Mouse (Mus musculus) embryonic fibroblast, embryonic 13.5 days (primary cell): ENCODE data around the gene Slc9a1. TPM values are rescaled to one million over a fixed set of nuclear protein-coding genes. Genes with fewer than 3 reads are reported as not detected.

Source experiments
- H3K27ac ChIP-seq: 2 replicates; pipeline ENCODE4 v1.5.1; 2012; ENCODE audit warnings: low read length, control low read depth, inconsistent platforms; ENCODE audit not compliant: insufficient read depth
- H3K4me1 ChIP-seq: 2 replicates; pipeline ENCODE4 v1.6.1; 2011; ENCODE audit warnings: low read length; ENCODE audit not compliant: control insufficient read depth, insufficient read depth
- H3K4me3 ChIP-seq: 2 replicates; pipeline ENCODE4 v1.5.1; 2011; ENCODE audit warnings: mild to moderate bottlenecking, control low read depth, low read length; ENCODE audit not compliant: insufficient read depth
- CTCF ChIP-seq: IDR thresholded peaks from 2 replicates; pipeline ENCODE4 v1.5.1; 2011; ENCODE audit warnings: mild to moderate bottlenecking, control low read depth, low read length, moderate library complexity, borderline replicate concordance; ENCODE audit not compliant: insufficient read depth
- POLR2A ChIP-seq: IDR thresholded peaks from 2 replicates; pipeline ENCODE4 v1.6.1; 2011; ENCODE audit warnings: low read depth, mild to moderate bottlenecking, control low read depth, low read length, moderate library complexity
- polyA plus RNA-seq: library from polyadenylated mRNA; stranded (reverse); fragments of >200 nt; gene quantifications from 2 replicates; pipeline ENCODE4 v1.2.4, GENCODE M21; 2011; ENCODE audit warnings: low read depth; ENCODE audit not compliant: missing spikeins, insufficient read length

The Slc9a1 gene
- polyA plus RNA-seq, 1 experiment: 34.7 TPM

DNA sequence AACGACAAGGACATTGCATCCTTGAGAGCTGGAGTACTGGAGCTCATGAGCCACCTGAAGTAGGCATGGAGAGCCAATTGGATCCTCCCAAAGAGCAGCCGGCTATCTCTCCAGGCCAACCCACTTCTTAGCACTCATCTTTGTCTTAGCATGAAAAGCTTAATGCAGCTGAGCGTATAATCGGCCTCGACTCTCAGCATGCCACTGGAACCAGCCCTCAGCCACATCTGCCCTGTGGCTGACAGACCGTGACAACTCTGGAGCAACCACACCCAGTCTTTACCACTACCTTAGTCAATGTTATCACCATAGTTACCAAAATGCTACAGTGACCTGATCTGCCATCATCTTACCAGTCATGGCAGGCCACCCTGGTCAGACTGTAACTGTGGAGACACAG is 62.0 kb downstream of the Slc9a1 start:
- H3K4me1 ChIP-seq: no peaks in the 10 kb centered on the region
- TF ChIP-seq CTCF: no peak
- TF ChIP-seq POLR2A: no peak
- no peak overlapping the region for H3K4me3 ChIP-seq
- H3K27ac ChIP-seq: no peak overlapping the region

DNA sequence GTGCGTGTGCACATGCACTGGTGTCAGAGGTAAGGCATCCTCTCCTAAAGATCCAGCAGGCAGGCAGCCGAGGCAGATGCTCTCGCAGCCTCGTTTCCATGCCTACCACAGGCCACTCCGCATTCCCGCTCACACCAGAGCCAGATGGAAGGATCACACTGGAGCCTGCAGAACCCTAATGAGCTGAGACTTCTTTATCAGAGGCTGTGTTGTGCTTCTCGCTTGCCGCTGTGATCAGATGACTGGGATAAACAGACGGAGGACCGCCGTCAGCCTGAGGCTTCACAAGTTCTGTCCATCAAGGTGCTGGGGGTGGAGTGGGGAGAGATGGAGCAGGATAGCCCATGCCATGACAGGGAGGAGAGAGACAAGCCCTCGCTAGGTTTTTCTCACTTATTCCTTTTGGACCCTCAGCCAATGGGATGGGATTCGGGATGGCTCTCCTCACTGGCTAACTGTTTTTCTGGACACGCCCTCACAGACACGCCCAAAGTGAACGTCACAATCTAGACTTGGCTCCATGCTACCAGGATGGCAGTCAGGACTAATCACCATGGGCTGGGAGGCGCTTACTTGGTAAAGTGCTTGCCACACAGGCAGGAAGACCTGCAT is 63.2 kb downstream of the Slc9a1 start:
- H3K27ac ChIP-seq: no peak overlapping the region

DNA sequence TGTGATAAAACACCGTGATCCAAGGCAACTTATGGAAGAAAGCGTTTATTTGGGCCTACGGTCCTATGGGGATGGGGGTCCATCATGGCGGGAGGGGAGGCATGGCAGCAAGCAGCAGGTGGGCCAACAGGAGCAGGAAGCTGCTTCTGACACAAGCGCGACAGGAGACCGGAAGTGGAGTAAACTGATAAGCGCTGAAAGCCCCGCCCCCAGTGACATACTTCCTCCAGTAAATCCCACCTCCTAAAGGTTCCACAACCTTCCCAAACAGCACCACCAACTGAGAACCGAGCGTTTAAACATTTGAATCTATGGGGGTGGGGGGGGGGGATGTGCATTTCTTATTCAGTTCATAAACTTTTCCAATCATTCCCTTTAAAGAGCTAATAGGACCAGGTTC is 66.4 kb downstream of the Slc9a1 start:
- no peak overlapping the region for H3K27ac ChIP-seq
- no peak overlapping the region for H3K4me3 ChIP-seq
- TF ChIP-seq POLR2A (no peak), CTCF (no peak)
- H3K4me1 ChIP-seq: 0 out of 2 replicates have a peak, but pooled peaks cover 4% of the 10 kb centered on the region

More for the DNA sequence above, 63.2 kb downstream of the Slc9a1 start:
- Histone ChIP-seq H3K4me3 (no peak overlapping the region), H3K4me1 (no peaks in the 10 kb centered on the region)
- TF ChIP-seq CTCF (no peak), POLR2A (no peak)

DNA sequence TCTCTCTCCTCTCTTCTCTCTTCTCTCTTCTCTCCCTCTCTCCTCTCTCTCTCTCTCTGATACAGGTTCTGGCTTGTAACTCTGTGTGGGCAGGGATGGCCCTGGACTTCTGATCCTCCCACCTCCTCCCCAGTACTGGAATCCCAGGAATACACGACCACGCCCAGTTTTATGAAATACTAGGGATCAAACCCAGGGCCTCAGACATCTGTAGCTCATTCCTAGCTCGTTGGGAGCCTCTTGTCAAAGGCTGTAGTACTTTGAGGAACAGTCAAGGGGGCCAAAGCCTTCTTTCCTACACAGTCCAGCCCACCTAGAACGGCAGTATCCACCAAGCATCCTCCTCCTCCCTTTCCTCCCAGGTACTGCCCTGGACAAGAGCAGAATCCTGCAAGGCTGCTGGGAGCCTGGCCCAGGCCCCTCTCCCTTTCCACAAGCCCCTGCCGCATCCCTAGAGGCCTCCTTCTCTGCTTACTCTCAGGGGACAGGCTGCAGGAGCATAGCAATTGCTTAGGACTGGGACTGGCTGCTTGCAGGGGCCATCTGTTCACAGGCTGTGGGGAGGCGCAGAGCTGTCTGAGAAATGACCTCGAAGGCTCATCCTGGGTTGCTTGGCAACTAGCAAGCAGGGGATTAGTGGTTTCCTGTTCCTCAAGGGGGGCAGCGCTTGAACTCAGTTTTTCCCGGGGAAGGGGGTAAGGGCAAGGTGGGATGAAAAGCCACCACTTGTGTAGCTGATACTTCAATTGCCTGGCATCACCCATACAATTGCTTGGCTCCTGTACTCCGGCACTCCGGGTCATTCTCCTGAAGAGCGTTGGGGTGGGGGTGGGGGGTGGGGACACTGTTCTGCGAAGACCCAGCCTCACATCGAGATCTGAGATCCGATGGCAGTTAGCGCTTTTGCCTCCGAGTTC is 70.2 kb downstream of the Slc9a1 start:
- Histone ChIP-seq H3K4me1 (0 out of 2 replicates have a peak, but pooled peaks cover 4% of the 10 kb centered on the region), H3K4me3 (no peak overlapping the region), H3K27ac (no peak overlapping the region)
- TF ChIP-seq CTCF (no peak), POLR2A (no peak)

DNA sequence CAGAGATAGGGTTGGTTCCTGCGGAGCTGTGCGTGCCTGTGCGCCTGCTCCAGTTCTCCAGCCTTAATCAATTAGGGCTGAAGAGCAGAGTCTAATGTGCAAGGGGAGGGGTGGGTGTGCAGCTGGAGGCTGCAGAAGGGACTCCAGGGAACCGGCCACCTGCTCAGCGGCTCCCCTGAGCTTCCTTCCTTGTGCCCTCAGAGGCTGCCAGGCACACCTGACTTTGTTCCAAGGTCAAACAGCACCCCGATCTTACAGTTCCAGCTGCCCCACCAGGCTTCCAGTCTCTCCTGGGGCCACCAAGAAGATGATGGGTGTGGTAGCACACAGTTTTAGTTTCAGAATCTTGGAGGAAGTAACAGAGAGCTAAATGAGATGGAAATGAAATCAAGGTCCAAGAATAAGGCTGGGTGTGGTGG is 70.9 kb downstream of the Slc9a1 start:
- TF ChIP-seq CTCF (no peak), POLR2A (no peak)
- Histone ChIP-seq H3K4me3 (no peak overlapping the region), H3K27ac (no peak overlapping the region), H3K4me1 (0 out of 2 replicates have a peak, but pooled peaks cover 4% of the 10 kb centered on the region)

DNA sequence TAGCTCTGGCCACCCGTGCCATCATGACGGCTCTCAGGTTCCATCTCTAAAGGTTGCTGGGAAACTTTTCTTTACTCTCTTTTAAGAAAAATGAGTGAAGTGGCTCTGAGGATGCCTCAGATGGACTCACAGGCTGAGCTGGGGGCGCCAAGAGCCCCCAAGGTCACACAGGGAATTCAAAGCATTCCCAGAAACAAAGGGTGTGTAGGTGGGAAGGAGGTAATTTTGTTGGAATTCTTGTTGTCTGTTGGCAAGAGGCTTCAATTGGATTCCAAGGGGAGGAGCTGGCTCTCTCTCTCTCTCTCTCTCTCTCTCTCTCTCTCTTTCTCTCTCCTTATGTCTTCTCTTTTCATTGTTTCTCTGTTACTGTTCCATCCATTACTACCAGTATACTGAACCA is 72.7 kb downstream of the Slc9a1 start:
- no peak overlapping the region for H3K4me3 ChIP-seq
- H3K4me1 ChIP-seq: peaks cover 4% of the 10 kb centered on the region; the same call in 1 of the 2 replicates
- H3K27ac ChIP-seq: no peak overlapping the region
- TF ChIP-seq CTCF (no peak), POLR2A (no peak)

DNA sequence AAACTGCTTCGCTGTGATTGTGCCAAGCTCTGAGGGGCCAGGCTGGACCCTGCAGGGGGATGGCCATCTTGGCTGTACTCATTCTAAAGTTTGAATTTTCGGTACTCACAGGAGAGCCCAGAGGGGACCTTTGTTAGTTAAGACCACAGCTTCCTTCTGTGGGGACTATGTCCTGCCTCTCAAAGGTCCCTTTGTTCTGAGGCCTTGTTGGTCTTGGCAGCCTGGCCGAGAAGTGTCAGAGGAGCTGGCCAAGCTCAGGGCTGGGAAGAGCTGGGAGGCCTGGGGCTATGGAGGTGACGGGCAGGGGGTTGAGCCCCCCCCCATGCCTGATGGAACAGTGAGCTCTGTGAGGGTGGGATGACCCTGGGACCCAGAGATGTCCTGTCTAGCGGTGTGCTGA is 73.6 kb downstream of the Slc9a1 start:
- no peak overlapping the region for H3K4me3 ChIP-seq
- H3K27ac ChIP-seq: no peak overlapping the region
- TF ChIP-seq POLR2A: no peak
- TF ChIP-seq CTCF: no peak
- H3K4me1 ChIP-seq: peaks cover 8% of the 10 kb centered on the region; the same call in 1 of the 2 replicates

DNA sequence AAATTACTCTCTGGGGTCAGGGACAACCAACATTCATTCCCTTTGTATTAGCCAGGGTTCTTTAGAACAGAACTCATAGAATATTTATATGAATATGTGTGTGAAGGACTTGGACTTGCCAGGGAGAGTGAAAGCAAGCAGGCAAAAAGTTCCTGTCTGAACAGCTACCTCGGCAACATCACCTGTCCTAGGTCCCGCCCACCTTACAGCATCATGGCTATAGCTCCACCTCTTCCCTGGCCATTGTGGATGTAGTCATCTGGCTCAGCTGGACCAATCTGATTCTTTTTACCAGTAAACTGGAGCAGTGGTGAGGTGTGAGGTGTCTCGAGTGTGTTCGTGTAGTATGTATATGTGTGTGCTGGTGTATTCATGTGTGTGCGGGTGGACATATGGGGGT is 76.2 kb downstream of the Slc9a1 start:
- Histone ChIP-seq H3K4me3 (no peak overlapping the region), H3K4me1 (peaks cover 8% of the 10 kb centered on the region; the same call in 1 of the 2 replicates), H3K27ac (no peak overlapping the region)
- TF ChIP-seq POLR2A (no peak), CTCF (no peak)

DNA sequence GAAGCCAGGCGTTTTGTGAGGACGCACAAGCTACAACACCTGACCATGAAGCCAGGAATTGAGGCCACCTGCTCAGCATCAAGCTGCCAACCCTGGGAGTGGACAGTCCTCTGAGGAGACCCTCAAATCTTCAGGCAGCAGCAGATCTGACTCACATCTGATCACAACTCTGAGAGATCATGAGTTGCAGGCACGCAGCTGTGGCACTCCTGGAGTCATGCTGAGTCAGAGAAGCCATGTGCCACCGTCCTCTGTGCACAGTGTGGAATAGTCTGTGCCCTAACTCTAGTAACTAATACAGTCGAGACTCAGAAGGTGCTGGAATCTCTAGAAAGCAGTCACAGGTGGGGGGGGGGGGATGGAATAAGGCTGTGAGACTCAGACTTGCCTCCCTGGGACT is 77.9 kb downstream of the Slc9a1 start:
- TF ChIP-seq CTCF (no peak), POLR2A (no peak)
- Histone ChIP-seq H3K4me3 (no peak overlapping the region), H3K27ac (no peak overlapping the region), H3K4me1 (peaks cover 8% of the 10 kb centered on the region; the same call in 1 of the 2 replicates)

DNA sequence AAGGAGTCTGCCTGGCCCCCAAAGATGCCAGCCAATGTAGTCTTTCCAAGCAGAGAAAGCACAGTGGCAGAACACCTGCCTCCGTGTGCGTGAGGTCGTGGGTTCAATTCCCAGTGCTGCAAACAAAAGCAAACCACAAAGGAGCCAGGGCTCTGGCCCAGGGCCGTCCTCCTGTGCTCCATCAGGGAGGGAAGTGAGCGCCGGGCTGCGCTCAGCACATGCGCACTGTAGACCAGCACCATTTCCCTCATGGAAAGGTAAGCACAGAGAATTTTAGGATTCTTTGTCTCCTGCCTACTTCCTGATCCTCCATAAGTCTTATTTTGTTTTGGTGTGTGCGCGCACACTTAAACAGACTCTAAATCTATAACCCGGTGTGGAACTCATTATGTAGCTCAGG is 78.5 kb downstream of the Slc9a1 start:
- Histone ChIP-seq H3K4me1 (peaks cover 8% of the 10 kb centered on the region; the same call in 1 of the 2 replicates), H3K27ac (no peak overlapping the region), H3K4me3 (no peak overlapping the region)
- no peak for TF ChIP-seq POLR2A
- TF ChIP-seq CTCF: no peak
